Mouse (Mus musculus): ENCODE measurements around the gene Olfr1018. TPM values are rescaled to one million over a fixed set of nuclear protein-coding genes. Genes with fewer than 3 reads are reported as not detected.

The Olfr1018 gene
- not detected in 2 replicates for polyA plus RNA-seq (2015; fragmentation: Nextera tagmentation; extraction: Ambion mirVana)

- ATAC-seq (ENCODE audit: low read depth): no peak
- no peaks in the 10 kb centered on the region for H3K4me1 ChIP-seq (replicated peaks)
- no peak within 1 kb of the TSS for H3K4me2 ChIP-seq
- H3K9me3 ChIP-seq: no peaks in the 10 kb centered on the region
- no peak within 1 kb of the TSS for H3K9ac ChIP-seq
- H3K27me3 ChIP-seq: no peaks in the 10 kb centered on the region
- H3K4me3 ChIP-seq: no peak within 1 kb of the TSS
- no peak within 1 kb of the TSS for H3K27ac ChIP-seq (replicated peaks)
- H3K36me3 ChIP-seq: no peaks in the 10 kb centered on the region
These were observed at the start of gene Olfr1018 for GRCm38 (mm10) chr2:85818179-85818578. Olfr1018 (plus strand) TSS chr2:85818479.

- no peak within 1 kb of the TSS for H3K9ac ChIP-seq
- H3K4me2 ChIP-seq: no peak within 1 kb of the TSS
- no peak within 1 kb of the TSS for H3K27ac ChIP-seq (replicated peaks)
- H3K36me3 ChIP-seq: no peaks in the 10 kb centered on the region
- H3K4me3 ChIP-seq: no peak within 1 kb of the TSS
- no peaks in the 10 kb centered on the region for H3K9me3 ChIP-seq
- H3K4me1 ChIP-seq (replicated peaks): no peaks in the 10 kb centered on the region
- no peaks in the 10 kb centered on the region for H3K27me3 ChIP-seq
- ATAC-seq (ENCODE audit: low read depth): no peak
These were observed 45.9 kb upstream of the Olfr1018 start, which contains the start of gene Olfr1014 for GRCm38 (mm10) chr2:85772413-85772812. Olfr1014 (plus strand) TSS chr2:85772713.

- Histone ChIP-seq H3K4me2 (no peak within 1 kb of the TSS), H3K9ac (no peak within 1 kb of the TSS), H3K4me1 (replicated peaks) (no peaks in the 10 kb centered on the region), H3K4me3 (no peak within 1 kb of the TSS), H3K36me3 (no peaks in the 10 kb centered on the region), H3K27ac (replicated peaks) (no peak within 1 kb of the TSS), H3K9me3 (no peaks in the 10 kb centered on the region), H3K27me3 (no peaks in the 10 kb centered on the region)
- no peak for ATAC-seq (ENCODE audit: low read depth)
These were observed 36.6 kb upstream of the Olfr1018 start, which contains the start of gene Olfr1015 for GRCm38 (mm10) chr2:85781717-85782116. Olfr1015 (plus strand) TSS chr2:85782017.

- Histone ChIP-seq H3K4me3 (no peak overlapping the region), H3K27me3 (no peaks in the 10 kb centered on the region), H3K27ac (replicated peaks) (no peak overlapping the region), H3K9ac (no peak overlapping the region), H3K4me1 (replicated peaks) (no peaks in the 10 kb centered on the region), H3K9me3 (no peaks in the 10 kb centered on the region), H3K36me3 (no peaks in the 10 kb centered on the region), H3K4me2 (no peak overlapping the region)
- ATAC-seq (ENCODE audit: low read depth): no peak
- WGBS: 44% methylated on average over 2 of the region's 2 CpGs
These were observed 25.9 kb upstream of the Olfr1018 start for GRCm38 (mm10) chr2:85792331-85792730.

GRCm38 (mm10) chr2:85802444-85802843, 15.8 kb upstream of the Olfr1018 start, which contains the start of gene Olfr1016:
Olfr1016 (minus strand) TSS chr2:85802544.
- 92% methylated on average over 2 of the region's 2 CpGs for WGBS
- Histone ChIP-seq H3K9me3 (no peaks in the 10 kb centered on the region), H3K9ac (no peak within 1 kb of the TSS), H3K27me3 (no peaks in the 10 kb centered on the region), H3K4me3 (no peak within 1 kb of the TSS), H3K27ac (replicated peaks) (no peak within 1 kb of the TSS), H3K36me3 (no peaks in the 10 kb centered on the region), H3K4me2 (no peak within 1 kb of the TSS), H3K4me1 (replicated peaks) (no peaks in the 10 kb centered on the region)
- no peak for ATAC-seq (ENCODE audit: low read depth)

- Histone ChIP-seq H3K9me3 (no peaks in the 10 kb centered on the region), H3K9ac (no peak overlapping the region), H3K4me2 (no peak overlapping the region), H3K4me1 (replicated peaks) (no peaks in the 10 kb centered on the region), H3K27ac (replicated peaks) (no peak overlapping the region), H3K36me3 (no peaks in the 10 kb centered on the region), H3K4me3 (no peak overlapping the region), H3K27me3 (no peaks in the 10 kb centered on the region)
- ATAC-seq (ENCODE audit: low read depth): no peak
- WGBS: 92% methylated on average over 4 of the region's 4 CpGs
These were observed 13.8 kb upstream of the Olfr1018 start for GRCm38 (mm10) chr2:85804501-85804900.

GRCm38 (mm10) chr2:85845383-85845782, 27.1 kb downstream of the Olfr1018 start, which contains the start of gene Olfr1019:
Olfr1019 (minus strand) TSS chr2:85845483.
- no peak within 1 kb of the TSS for H3K9ac ChIP-seq
- no peak for ATAC-seq (ENCODE audit: low read depth)
- no peaks in the 10 kb centered on the region for H3K4me1 ChIP-seq (replicated peaks)
- no peaks in the 10 kb centered on the region for H3K36me3 ChIP-seq
- no peaks in the 10 kb centered on the region for H3K9me3 ChIP-seq
- H3K4me3 ChIP-seq: no peak within 1 kb of the TSS
- H3K4me2 ChIP-seq: no peak within 1 kb of the TSS
- no peaks in the 10 kb centered on the region for H3K27me3 ChIP-seq
- no peak within 1 kb of the TSS for H3K27ac ChIP-seq (replicated peaks)

GRCm38 (mm10) chr2:85846730-85847129, 28.5 kb downstream of the Olfr1018 start, which contains the start of gene Olfr1020:
Olfr1020 (plus strand) TSS chr2:85847030.
- Histone ChIP-seq H3K4me3 (no peak within 1 kb of the TSS), H3K4me2 (no peak within 1 kb of the TSS), H3K4me1 (replicated peaks) (no peaks in the 10 kb centered on the region), H3K27me3 (no peaks in the 10 kb centered on the region), H3K27ac (replicated peaks) (no peak within 1 kb of the TSS), H3K36me3 (no peaks in the 10 kb centered on the region), H3K9ac (no peak within 1 kb of the TSS), H3K9me3 (no peaks in the 10 kb centered on the region)
- 80% methylated on average over 1 of the region's 1 CpGs for WGBS
- ATAC-seq (ENCODE audit: low read depth): no peak

- H3K4me2 ChIP-seq: no peak within 1 kb of the TSS
- no peak within 1 kb of the TSS for H3K9ac ChIP-seq
- ATAC-seq (ENCODE audit: low read depth): no peak
- H3K27ac ChIP-seq (replicated peaks): no peak within 1 kb of the TSS
- H3K4me1 ChIP-seq (replicated peaks): no peaks in the 10 kb centered on the region
- H3K27me3 ChIP-seq: no peaks in the 10 kb centered on the region
- no peaks in the 10 kb centered on the region for H3K9me3 ChIP-seq
- WGBS: 63% methylated on average over 2 of the region's 2 CpGs
- H3K36me3 ChIP-seq: no peaks in the 10 kb centered on the region
- H3K4me3 ChIP-seq: no peak within 1 kb of the TSS
These were observed 50.0 kb downstream of the Olfr1018 start, which contains the start of gene Olfr1022 for GRCm38 (mm10) chr2:85868294-85868693. Olfr1022 (plus strand) TSS chr2:85868594.

Other genes starting within 250 kb of the Olfr1018 start
- gene Olfr996, start 239.3 kb upstream of the Olfr1018 start, polyA plus RNA-seq (2015; fragmentation: Nextera tagmentation; extraction: Ambion mirVana): not detected in 2 replicates
- gene Olfr998, start 229.5 kb upstream of the Olfr1018 start, polyA plus RNA-seq (2015; fragmentation: Nextera tagmentation; extraction: Ambion mirVana): not detected in 2 replicates
- gene Olfr1000, start 206.6 kb upstream of the Olfr1018 start, polyA plus RNA-seq (2015; fragmentation: Nextera tagmentation; extraction: Ambion mirVana): not detected in 2 replicates
- gene Olfr1002, start 167.8 kb upstream of the Olfr1018 start, polyA plus RNA-seq (2015; fragmentation: Nextera tagmentation; extraction: Ambion mirVana): not detected in 2 replicates
- gene Olfr154, start 154.0 kb upstream of the Olfr1018 start, polyA plus RNA-seq (2015; fragmentation: Nextera tagmentation; extraction: Ambion mirVana): not detected in 2 replicates
- gene Olfr1006, start 139.7 kb upstream of the Olfr1018 start, polyA plus RNA-seq (2015; fragmentation: Nextera tagmentation; extraction: Ambion mirVana): not detected in 2 replicates
- not detected in 2 replicates for gene Olfr1008, start 129.0 kb upstream of the Olfr1018 start, polyA plus RNA-seq (2015; fragmentation: Nextera tagmentation; extraction: Ambion mirVana)
- gene Olfr1009, start 103.1 kb upstream of the Olfr1018 start, polyA plus RNA-seq (2015; fragmentation: Nextera tagmentation; extraction: Ambion mirVana): not detected in 2 replicates
- gene Olfr1012, start 55.7 kb upstream of the Olfr1018 start, polyA plus RNA-seq (2015; fragmentation: Nextera tagmentation; extraction: Ambion mirVana): not detected in 2 replicates
- not detected in 2 replicates for gene Olfr1013, start 51.4 kb upstream of the Olfr1018 start, polyA plus RNA-seq (2015; fragmentation: Nextera tagmentation; extraction: Ambion mirVana)
- not detected in 2 replicates for gene Olfr1014, start 45.8 kb upstream of the Olfr1018 start, polyA plus RNA-seq (2015; fragmentation: Nextera tagmentation; extraction: Ambion mirVana)
- gene Olfr1015, start 36.5 kb upstream of the Olfr1018 start, polyA plus RNA-seq (2015; fragmentation: Nextera tagmentation; extraction: Ambion mirVana): not detected in 2 replicates
- gene Olfr1016, start 15.9 kb upstream of the Olfr1018 start, polyA plus RNA-seq (2015; fragmentation: Nextera tagmentation; extraction: Ambion mirVana): not detected in 2 replicates
- not detected in 2 replicates for gene Olfr1019, start 27.0 kb downstream of the Olfr1018 start, polyA plus RNA-seq (2015; fragmentation: Nextera tagmentation; extraction: Ambion mirVana)
- gene Olfr1020, start 28.6 kb downstream of the Olfr1018 start, polyA plus RNA-seq (2015; fragmentation: Nextera tagmentation; extraction: Ambion mirVana): not detected in 2 replicates
- gene Olfr1022, start 50.1 kb downstream of the Olfr1018 start, polyA plus RNA-seq (2015; fragmentation: Nextera tagmentation; extraction: Ambion mirVana): not detected in 2 replicates
- not detected in 2 replicates for gene Olfr1023, start 67.2 kb downstream of the Olfr1018 start, polyA plus RNA-seq (2015; fragmentation: Nextera tagmentation; extraction: Ambion mirVana)
- gene Olfr1024, start 86.6 kb downstream of the Olfr1018 start, polyA plus RNA-seq (2015; fragmentation: Nextera tagmentation; extraction: Ambion mirVana): not detected in 2 replicates
- gene Olfr1025-ps1, start 96.7 kb downstream of the Olfr1018 start, polyA plus RNA-seq (2015; fragmentation: Nextera tagmentation; extraction: Ambion mirVana): not detected in 2 replicates
- not detected in 2 replicates for gene Olfr1026, start 103.1 kb downstream of the Olfr1018 start, polyA plus RNA-seq (2015; fragmentation: Nextera tagmentation; extraction: Ambion mirVana)
- not detected in 2 replicates for gene Olfr1028, start 132.0 kb downstream of the Olfr1018 start, polyA plus RNA-seq (2015; fragmentation: Nextera tagmentation; extraction: Ambion mirVana)
- not detected in 2 replicates for gene Olfr1029, start 155.4 kb downstream of the Olfr1018 start, polyA plus RNA-seq (2015; fragmentation: Nextera tagmentation; extraction: Ambion mirVana)
- gene Olfr1030, start 160.8 kb downstream of the Olfr1018 start, polyA plus RNA-seq (2015; fragmentation: Nextera tagmentation; extraction: Ambion mirVana): not detected in 2 replicates
- not detected in 2 replicates for gene Olfr1031, start 171.8 kb downstream of the Olfr1018 start, polyA plus RNA-seq (2015; fragmentation: Nextera tagmentation; extraction: Ambion mirVana)
- gene Olfr1032, start 187.1 kb downstream of the Olfr1018 start, polyA plus RNA-seq (2015; fragmentation: Nextera tagmentation; extraction: Ambion mirVana): not detected in 2 replicates
- not detected in 2 replicates for gene Olfr1033, start 202.2 kb downstream of the Olfr1018 start, polyA plus RNA-seq (2015; fragmentation: Nextera tagmentation; extraction: Ambion mirVana)
- not detected in 2 replicates for gene Olfr1034, start 227.4 kb downstream of the Olfr1018 start, polyA plus RNA-seq (2015; fragmentation: Nextera tagmentation; extraction: Ambion mirVana)

All from neural tube, embryonic 13.5 days (tissue).